Mouse (Mus musculus): ENCODE data around the gene Was. TPM values are rescaled to one million over a fixed set of nuclear protein-coding genes. Genes with fewer than 3 reads are reported as not detected.

Gene Was
- polyA plus RNA-seq, 1 experiment: 86.3 TPM

GRCm38 (mm10) chrX:8105019-8105418, 14.7 kb upstream of the Was start:
- H3K27ac ChIP-seq (ENCODE audit: insufficient read depth, low read depth, low read length): no peak overlapping the region
- H3K4me3 ChIP-seq (ENCODE audit: insufficient read depth, low read length): no peak overlapping the region
- H3K4me1 ChIP-seq (ENCODE audit: control insufficient read depth, insufficient read depth, low read length): peaks cover 2% of the 10 kb centered on the region; the same call in 1 of the 2 replicates
- no peak for TF ChIP-seq CTCF (IDR thresholded peaks at IDR 0.05; ENCODE audit: low read depth, low read length)
- no peak for TF ChIP-seq POLR2A (IDR thresholded peaks at IDR 0.05; ENCODE audit: borderline replicate concordance, low read depth, low read length)

GRCm38 (mm10) chrX:8102213-8102668, 11.9 kb upstream of the Was start:
- TF ChIP-seq POLR2A (IDR thresholded peaks at IDR 0.05; ENCODE audit: borderline replicate concordance, low read depth, low read length) (no peak), CTCF (IDR thresholded peaks at IDR 0.05; ENCODE audit: low read depth, low read length) (no peak)
- peaks cover 7% of the 10 kb centered on the region; the same call in 1 of the 2 replicates for H3K4me1 ChIP-seq (ENCODE audit: control insufficient read depth, insufficient read depth, low read length)
- no peak overlapping the region for H3K27ac ChIP-seq (ENCODE audit: insufficient read depth, low read depth, low read length)
- no peak overlapping the region for H3K4me3 ChIP-seq (ENCODE audit: insufficient read depth, low read length)

- no peak for TF ChIP-seq POLR2A (IDR thresholded peaks at IDR 0.05; ENCODE audit: borderline replicate concordance, low read depth, low read length)
- no peak for TF ChIP-seq CTCF (IDR thresholded peaks at IDR 0.05; ENCODE audit: low read depth, low read length)
- Histone ChIP-seq H3K27ac (ENCODE audit: insufficient read depth, low read depth, low read length) (no peak overlapping the region), H3K4me3 (ENCODE audit: insufficient read depth, low read length) (no peak overlapping the region), H3K4me1 (ENCODE audit: control insufficient read depth, insufficient read depth, low read length) (peaks cover 7% of the 10 kb centered on the region; the same call in 1 of the 2 replicates)
Measured at GRCm38 (mm10) chrX:8101017-8101416, 10.7 kb upstream of the Was start.

- H3K27ac ChIP-seq (ENCODE audit: insufficient read depth, low read depth, low read length): peak overlapping the region; percentile 63
- no peak overlapping the region for H3K4me3 ChIP-seq (ENCODE audit: insufficient read depth, low read length)
- H3K4me1 ChIP-seq (ENCODE audit: control insufficient read depth, insufficient read depth, low read length): peaks cover 7% of the 10 kb centered on the region; the same call in 1 of the 2 replicates
- TF ChIP-seq POLR2A (IDR thresholded peaks at IDR 0.05; ENCODE audit: borderline replicate concordance, low read depth, low read length) (no peak), CTCF (IDR thresholded peaks at IDR 0.05; ENCODE audit: low read depth, low read length) (no peak)
Measured at GRCm38 (mm10) chrX:8099435-8099834, 9.1 kb upstream of the Was start.

- peaks cover 7% of the 10 kb centered on the region; the same call in 1 of the 2 replicates for H3K4me1 ChIP-seq (ENCODE audit: control insufficient read depth, insufficient read depth, low read length)
- H3K27ac ChIP-seq (ENCODE audit: insufficient read depth, low read depth, low read length): peak overlapping the region; percentile 65
- peak overlapping the region; percentile 51 for H3K4me3 ChIP-seq (ENCODE audit: insufficient read depth, low read length)
- TF ChIP-seq CTCF (IDR thresholded peaks at IDR 0.05; ENCODE audit: low read depth, low read length) (no peak), POLR2A (IDR thresholded peaks at IDR 0.05; ENCODE audit: borderline replicate concordance, low read depth, low read length) (no peak)
Measured at GRCm38 (mm10) chrX:8096787-8097242, 6.5 kb upstream of the Was start.

GRCm38 (mm10) chrX:8096068-8096786, 5.9 kb upstream of the Was start:
- Histone ChIP-seq H3K4me3 (ENCODE audit: insufficient read depth, low read length) (peak overlapping the region; percentile 39), H3K27ac (ENCODE audit: insufficient read depth, low read depth, low read length) (peak overlapping the region; percentile 65), H3K4me1 (ENCODE audit: control insufficient read depth, insufficient read depth, low read length) (peaks cover 11% of the 10 kb centered on the region; the same call in 1 of the 2 replicates)

- peaks cover 16% of the 10 kb centered on the region for H3K4me1 ChIP-seq (ENCODE audit: control insufficient read depth, insufficient read depth, low read length)
- H3K4me3 ChIP-seq (ENCODE audit: insufficient read depth, low read length): peak overlapping the region; percentile 35; the same call in 1 of the 2 replicates
- TF ChIP-seq CTCF (IDR thresholded peaks at IDR 0.05; ENCODE audit: low read depth, low read length): no peak
- no peak for TF ChIP-seq POLR2A (IDR thresholded peaks at IDR 0.05; ENCODE audit: borderline replicate concordance, low read depth, low read length)
- no peak overlapping the region; the same call in 1 of the 2 replicates for H3K27ac ChIP-seq (ENCODE audit: insufficient read depth, low read depth, low read length)
Measured at GRCm38 (mm10) chrX:8095546-8095945, 5.2 kb upstream of the Was start.

- Histone ChIP-seq H3K4me3 (ENCODE audit: insufficient read depth, low read length) (peak overlapping the region; percentile 69), H3K27ac (ENCODE audit: insufficient read depth, low read depth, low read length) (peak overlapping the region; percentile 99)
Measured at GRCm38 (mm10) chrX:8090954-8091347, 653 bp upstream of the Was start.

GRCm38 (mm10) chrX:8089746-8090145, 552 bp downstream of the Was start:
- Histone ChIP-seq H3K27ac (ENCODE audit: insufficient read depth, low read depth, low read length) (peak overlapping the region; percentile 99), H3K4me3 (ENCODE audit: insufficient read depth, low read length) (peak overlapping the region; percentile 69), H3K4me1 (ENCODE audit: control insufficient read depth, insufficient read depth, low read length) (peaks cover 21% of the 10 kb centered on the region)
- no peak for TF ChIP-seq POLR2A (IDR thresholded peaks at IDR 0.05; ENCODE audit: borderline replicate concordance, low read depth, low read length)
- no peak for TF ChIP-seq CTCF (IDR thresholded peaks at IDR 0.05; ENCODE audit: low read depth, low read length)

More at GRCm38 (mm10) chrX:8090954-8091347, 653 bp upstream of the Was start:
- H3K4me1 ChIP-seq (ENCODE audit: control insufficient read depth, insufficient read depth, low read length): peaks cover 21% of the 10 kb centered on the region

- Histone ChIP-seq H3K4me3 (ENCODE audit: insufficient read depth, low read length) (no peak overlapping the region), H3K4me1 (ENCODE audit: control insufficient read depth, insufficient read depth, low read length) (peaks cover 13% of the 10 kb centered on the region), H3K27ac (ENCODE audit: insufficient read depth, low read depth, low read length) (no peak overlapping the region)
- no peak for TF ChIP-seq POLR2A (IDR thresholded peaks at IDR 0.05; ENCODE audit: borderline replicate concordance, low read depth, low read length)
- no peak for TF ChIP-seq CTCF (IDR thresholded peaks at IDR 0.05; ENCODE audit: low read depth, low read length)
Measured at GRCm38 (mm10) chrX:8085611-8086010, 4.7 kb downstream of the Was start.
